Mouse (Mus musculus) heart, adult 18-20 months (tissue): Measurements from ENCODE around the gene Bysl. TPM values are rescaled to one million over a fixed set of nuclear protein-coding genes. Genes with fewer than 3 reads are reported as not detected.
"Not testable (repeated sequence)": the region's sequence is repeated elsewhere in the genome, so short reads cannot be mapped to it uniquely, and the experiment has no call there.

Experiments used
- DNase-seq, 2 experiments: peaks; one replicate each; pipeline ENCODE4 v3.0.0; 2021 to 2022; ENCODE audit warnings: mixed read lengths in 1 of 2
- total RNA-seq, 2 experiments: library from RNA; stranded (reverse); gene quantifications; 2 replicates each; pipeline ENCODE4 v1.2.3; 2021

Gene Bysl
- total RNA-seq, 2 experiments from 2014 or later = 13.5 to 16.5 TPM

DNA sequence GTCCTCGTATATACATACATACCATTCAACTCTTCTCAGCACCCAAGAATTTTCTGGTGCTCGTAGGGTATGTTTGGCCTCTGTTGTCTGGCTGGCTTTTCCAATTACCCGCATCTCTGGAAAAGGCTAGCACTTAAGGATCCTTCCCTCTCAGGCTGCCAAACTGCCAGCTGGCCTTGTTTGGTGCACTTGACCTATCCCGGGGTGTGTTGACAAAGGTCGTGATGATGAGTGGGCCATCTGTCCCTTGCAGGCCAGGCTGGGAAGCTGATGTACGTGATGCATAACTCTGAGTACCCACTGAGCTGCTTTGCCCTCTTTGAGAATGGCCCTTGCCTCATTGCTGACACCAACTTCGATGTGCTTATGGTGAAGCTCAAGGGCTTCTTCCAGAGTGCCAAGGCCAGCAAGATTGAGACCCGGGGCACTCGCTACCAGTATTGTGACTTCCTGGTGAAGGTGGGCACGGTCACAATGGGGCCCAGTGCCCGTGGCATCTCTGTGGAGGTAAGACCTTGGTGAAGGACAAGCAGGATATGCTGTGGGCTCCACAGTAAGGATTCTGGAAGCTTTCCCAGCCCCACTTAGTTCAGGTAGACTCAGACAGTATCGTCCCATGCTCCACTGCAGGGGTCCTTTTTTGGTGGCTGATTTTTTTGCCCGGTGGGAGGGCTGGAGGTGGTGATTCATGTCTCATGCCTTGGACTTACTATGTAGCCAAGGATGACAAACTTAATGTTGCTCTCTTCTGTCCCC is 7.4 kb upstream of the Bysl start:
- no peak for DNase-seq

DNA sequence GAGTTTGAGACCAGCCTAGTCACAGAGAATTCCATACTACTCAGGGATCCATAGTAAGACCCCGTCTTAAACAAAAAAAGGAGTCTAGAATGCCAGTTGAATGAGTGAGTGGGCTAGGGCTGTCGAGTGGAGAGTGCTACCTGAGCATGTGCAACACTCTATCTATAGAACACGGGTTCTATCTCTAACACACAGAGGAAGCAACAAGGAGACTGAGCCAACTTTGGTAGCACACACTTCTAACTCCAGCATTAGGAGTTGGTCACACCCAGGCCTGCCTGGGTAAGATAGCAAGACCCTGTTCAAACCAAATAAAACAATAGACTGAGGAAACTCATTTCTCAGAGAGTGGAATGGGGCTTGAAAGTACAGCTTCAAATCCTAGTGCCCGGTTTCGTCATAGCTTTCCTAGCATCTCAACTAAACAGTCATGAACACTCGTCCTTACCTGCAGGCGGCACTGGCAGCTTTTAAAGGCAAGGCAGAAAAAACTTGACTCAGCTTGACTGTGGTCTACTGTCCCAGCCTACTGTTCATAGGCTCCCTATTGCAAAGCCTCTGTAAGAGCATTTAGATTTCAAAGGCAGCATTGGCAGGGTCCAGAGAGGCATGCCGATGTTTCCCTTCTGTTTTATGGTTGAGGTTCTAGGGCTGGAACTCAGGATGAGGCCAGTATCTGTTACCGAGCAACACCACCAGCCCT is 6.5 kb upstream of the Bysl start:
- DNase-seq = no peak

DNA sequence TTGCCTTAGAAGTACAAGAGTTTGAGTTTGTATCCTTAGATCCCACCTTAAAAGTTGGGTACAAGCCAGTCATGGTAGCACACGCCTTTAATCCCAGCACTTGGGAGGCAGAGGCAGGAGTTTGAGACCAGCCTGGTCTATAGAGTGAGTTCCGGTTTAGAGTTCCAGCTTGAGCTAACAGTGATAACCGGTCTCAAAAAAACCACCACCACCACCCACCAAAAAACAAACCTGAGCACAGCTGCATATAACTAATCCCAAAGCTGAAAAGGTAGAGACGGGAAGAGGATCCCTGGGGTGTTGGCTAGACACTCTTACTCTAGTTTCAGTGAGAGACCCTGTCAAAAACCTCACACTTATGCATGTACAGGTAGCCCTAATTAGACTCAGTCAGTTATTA is 5.4 kb upstream of the Bysl start:
- no peak for DNase-seq

DNA sequence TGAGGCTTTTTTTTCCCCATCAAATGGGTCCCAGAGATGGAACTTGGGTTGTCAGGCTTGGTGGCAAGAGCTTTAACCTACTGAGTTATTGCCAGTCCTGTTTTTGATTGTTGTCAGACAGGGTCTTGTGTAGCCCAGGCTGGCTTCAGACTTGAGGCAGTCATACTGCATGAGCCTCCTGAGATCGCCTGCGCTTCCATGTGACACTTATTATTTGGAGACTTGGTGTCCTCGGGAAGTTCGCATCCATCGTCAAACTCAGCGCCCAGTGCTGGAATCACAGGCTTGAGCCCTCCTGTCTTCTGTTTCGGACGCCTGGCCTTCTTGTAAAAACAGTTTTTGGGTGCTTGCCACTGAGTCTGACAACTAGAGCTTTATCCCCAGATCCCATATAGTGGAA is 4.8 kb upstream of the Bysl start:
- DNase-seq = no peak

DNA sequence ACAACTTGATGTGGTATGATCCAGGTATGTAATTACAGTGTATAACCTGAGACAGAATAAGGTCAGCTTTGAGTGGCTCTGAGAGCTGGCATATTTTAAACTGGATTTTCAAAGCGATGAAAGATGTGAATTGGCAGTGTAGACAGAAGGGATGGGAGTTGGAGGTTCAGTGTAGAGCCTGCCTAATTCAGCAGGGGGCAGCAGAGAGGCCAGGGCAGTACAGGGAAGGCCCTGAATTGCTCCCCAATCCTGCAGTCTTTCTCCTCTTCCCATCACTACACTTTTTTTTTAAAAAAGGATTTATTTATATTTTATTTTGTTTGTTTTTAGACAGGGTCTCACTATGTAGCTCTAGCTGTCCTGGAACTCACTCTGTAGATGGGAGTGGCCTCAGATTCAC is 2.7 kb upstream of the Bysl start:
- DNase-seq = peak in 1 of 2 experiments; percentile 67

DNA sequence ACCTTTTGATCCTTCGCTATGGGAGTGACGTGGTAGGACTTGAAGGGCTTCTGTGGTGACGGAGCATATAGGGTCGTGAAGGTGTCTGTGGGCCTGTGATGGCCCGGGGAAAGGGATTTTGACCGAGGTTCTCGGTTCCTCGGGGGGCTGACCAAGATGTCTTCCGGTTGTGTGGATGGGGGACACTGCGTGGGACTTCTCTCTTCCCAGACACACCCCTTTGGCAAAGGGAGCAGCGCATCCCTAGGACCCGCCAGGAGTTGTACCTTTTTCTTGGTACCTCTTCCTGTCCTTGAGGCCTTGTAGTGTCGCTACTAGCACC is 330 bp upstream of the Bysl start:
- DNase-seq = no peak

DNA sequence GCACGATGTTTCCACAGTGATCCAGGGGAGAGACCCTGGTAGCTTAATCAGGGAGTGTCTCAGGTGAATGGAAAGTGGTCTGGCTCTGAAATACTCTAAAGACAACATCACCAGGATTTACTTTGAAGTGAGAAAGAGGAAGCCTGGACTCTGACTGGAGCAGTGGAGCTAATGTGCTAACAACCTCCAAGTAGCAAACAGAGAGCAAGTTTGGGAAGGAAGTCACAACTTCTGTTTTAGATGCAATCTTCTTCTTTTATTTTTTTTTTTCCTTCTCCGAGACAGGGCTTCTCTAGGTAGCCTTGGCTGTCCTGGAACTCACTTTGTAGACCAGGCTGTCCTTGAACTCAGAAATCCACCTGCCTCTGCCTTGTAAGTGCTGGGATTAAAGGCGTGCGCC is 2.1 kb downstream of the Bysl start:
- no peak for DNase-seq

DNA sequence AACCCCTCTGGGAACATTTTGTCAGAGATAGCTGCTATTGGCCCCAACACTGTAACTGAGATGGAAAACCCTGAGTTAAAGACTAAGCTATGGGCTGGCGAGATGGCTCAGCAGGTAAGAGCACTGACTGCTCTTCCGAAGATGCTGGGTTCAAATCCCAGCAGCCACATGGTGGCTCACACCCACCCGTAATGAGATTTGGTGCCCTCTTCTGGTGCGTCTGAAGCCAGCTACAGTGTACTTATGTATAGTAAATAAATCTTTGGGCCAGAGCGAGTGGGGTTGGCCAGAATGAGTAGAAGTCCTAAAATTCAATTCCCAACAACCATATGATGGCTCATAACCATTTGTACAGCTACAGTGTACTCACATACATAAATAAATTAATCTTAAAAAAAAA is 5.1 kb downstream of the Bysl start:
- no peak for DNase-seq

DNA sequence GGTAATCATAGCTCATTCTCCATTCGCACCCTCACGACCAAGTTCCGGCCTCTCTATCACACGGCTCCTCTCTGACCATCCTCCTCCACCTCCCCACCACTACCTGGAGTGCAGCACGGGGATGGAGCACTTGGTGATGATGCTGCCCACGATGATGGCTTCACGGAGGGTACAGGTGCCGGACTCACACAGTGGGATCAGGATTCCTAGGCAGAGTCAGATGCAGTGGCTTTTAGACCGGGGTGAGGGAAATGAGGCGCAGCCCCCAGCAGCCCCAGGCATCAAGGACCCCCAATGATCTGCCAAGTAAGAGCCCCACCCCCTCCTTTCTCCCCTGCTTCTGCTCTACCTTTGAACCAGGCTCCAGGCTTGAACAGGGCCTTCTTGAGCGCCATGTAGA is 9.0 kb downstream of the Bysl start:
- no peak for DNase-seq

DNA sequence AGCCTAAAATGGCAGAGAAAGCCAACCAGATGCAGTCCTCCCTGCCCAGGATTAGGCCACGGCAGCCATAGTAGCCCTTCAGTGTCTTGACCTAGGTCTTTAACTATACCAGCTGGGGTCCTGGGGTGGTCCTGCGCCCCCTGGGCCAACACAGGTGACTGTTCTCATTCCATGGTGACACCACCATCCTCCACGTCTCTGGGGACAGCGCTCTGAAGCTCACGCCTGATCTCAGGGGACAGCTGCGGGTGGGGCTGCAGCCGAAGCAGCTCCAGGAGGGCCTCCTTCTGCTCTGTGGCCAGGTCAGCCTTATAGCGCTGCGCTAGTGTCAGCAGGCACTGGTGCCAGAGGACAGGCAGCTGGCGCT is 9.9 kb downstream of the Bysl start:
- no peak for DNase-seq

DNA sequence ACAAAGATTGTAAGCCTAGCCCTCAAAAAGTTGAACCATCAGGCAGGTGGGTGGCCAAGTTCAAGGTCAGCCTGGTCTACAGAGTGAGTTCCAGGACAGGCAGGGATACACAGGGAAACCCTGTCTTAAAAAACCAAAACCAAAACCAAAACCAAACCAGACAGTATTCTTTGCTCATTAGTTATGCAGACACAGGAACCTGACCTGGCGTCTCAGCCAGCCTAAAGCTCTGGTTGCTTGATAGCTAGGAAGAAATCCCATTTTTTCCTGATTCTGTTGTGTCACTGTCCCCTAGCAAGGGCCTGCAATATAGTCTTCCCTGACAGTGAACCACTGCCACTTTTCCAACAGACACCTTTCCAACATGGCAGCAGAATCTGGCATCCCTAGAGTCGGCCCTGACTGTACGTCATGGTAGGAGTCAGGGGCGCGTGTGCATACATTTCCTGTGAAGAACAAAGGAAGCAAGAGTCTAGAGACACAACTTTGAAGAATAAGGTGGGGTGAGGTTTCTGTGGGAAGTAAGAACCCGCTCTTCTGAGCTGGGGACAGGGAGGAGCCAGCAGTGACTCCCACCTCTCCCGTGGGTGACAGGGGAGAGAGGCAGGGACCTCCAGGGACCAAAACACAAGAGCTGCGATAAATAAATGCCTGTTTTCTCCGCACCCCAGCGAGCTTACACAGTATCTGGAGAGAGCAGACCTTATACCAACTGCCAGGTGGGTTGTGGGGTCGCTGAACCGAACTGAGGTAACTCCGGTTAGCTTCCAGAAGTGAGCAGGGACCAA is 10.5 kb downstream of the Bysl start:
- no peak for DNase-seq

DNA sequence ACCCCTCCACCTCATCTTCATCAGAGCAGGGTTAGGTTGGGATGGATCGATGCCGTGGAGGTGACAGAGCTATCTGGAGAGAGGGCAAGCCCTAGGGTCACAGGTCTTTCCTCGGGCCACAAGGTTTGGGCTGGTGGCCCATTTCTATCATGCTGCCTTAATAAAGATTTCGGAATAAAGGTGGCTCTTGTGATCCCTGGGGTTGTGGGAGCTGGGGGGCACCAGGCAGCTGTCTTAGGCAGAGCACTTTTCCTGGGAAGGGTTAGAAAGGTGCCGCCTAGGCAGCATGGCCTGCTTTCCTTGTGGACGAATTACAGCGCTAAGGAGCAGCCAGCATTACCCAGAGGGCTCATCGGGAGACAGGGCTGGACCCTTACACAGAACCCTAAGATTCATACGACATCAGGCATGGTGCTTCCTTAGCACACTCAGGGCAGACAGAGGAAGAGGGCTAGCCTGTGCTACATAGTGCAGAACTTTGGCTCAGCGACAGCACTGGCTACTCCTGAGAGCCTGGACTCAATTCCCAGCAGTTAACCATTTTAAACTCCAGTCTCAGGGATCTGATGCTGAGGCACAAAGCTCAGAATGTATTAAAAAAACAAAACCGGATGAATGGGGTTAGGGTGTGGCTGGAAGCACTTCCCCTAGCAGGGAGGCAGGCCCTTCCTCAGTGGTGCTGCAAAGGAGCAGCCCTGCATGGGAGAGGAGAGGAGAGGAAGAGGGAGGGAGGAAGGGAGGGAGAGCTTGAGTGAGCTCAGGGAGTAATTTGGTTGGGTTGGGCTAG is 11.6 kb downstream of the Bysl start:
- DNase-seq = peak; percentile 37 to 76

DNA sequence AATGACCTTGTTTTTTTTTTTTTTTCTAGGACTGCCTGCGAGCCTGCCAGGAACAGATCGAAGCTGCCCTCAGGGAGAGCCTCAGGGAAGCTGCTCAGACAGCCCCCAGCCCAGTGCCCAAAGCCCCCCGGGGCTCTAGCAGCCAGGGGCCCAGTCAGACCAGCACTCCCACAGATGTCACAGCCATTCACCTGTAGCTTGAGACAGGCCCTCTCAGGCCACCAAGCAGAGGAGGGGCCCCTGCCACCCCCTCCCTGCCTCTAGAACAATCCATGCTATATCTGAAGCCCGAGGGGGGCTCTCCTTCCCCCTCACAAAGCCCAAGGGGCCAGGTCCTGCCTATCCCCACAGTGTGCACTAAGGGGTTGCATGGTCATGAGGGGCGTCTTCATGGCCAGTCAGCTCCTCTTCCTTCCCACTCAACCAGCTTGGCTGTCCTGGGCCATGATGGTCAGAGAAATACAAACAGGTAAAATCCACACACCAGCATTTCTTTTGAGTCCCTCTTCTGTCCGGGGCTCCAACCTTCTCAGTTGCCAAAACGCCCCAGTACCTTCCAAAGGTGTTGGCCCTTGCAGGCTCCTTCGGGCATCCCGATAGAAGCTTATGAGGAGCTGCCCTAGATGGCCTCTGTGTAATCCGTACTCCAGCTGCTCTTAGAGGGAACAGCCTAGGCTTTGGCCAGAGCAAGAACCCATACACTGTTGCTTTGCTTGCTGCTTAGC is 12.6 kb downstream of the Bysl start:
- DNase-seq = not testable (repeated sequence)

DNA sequence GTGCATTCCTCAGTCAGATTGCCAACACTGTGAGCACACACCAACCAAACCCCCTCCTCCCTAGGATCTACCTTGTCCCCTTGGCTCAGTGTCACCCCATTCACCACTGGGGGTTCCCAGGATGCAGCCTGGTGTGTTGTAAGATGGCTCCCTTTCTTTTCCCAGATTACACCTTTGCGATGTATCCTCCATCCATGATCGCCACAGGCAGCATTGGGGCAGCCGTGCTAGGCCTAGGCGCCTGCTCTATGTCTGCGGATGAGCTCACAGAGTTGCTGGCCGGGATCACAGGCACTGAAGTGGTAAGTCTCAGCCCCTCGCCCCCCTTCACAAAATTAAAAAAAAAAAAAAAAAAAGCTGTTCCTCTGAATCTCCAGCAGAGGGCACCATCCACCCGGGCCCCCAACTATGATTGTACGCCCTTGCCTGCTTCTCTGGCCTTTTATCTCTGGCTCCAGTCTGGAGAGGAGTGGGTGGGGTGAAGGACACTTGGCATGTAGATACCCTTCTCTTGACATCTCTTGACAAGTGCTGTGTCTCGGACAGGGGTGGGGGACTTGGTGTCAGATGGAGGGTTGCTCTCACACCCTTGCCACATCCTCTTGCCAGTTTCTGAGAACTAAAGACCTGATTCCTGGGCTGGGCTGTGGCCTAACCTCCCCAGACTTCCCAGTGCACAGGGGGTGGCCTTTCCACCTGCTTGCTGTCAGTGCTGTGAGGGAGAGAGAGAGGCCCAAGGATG is 13.3 kb downstream of the Bysl start:
- DNase-seq = peak; percentile 47 to 59

DNA sequence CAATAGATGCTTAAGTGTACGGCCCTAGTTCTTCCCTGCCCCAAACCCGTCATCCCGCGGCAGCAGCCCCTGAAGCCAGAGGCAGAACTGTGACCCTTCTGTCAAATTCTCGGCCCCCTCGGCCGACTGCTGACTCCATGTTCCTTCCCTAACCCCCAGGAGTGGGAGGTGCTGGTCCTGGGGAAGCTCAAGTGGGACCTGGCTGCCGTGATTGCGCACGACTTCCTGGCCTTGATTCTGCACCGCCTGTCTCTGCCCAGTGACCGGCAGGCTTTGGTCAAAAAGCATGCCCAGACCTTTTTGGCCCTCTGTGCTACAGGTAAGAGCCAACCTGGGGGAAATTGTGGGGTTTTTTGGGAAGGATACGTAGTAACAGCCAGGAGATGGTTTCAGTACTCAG is 14.0 kb downstream of the Bysl start:
- DNase-seq = no peak

DNA sequence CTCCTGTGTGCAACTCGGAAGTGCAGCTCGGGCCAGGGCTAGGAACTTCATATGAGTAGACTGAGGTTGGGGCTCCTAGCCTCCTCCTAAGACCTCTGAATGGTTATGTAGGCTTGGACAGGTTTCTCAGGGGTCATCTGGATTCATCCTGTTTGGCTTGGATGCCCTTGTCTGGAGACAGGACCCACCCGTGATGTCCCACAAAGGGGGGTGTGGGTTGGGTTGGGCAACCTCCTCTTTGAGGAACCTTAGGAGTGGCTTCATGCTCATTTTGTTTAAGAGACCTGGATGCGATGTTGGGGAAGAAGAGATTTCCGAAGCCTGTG is 14.5 kb downstream of the Bysl start:
- DNase-seq = peak in 1 of 2 experiments; percentile 34

DNA sequence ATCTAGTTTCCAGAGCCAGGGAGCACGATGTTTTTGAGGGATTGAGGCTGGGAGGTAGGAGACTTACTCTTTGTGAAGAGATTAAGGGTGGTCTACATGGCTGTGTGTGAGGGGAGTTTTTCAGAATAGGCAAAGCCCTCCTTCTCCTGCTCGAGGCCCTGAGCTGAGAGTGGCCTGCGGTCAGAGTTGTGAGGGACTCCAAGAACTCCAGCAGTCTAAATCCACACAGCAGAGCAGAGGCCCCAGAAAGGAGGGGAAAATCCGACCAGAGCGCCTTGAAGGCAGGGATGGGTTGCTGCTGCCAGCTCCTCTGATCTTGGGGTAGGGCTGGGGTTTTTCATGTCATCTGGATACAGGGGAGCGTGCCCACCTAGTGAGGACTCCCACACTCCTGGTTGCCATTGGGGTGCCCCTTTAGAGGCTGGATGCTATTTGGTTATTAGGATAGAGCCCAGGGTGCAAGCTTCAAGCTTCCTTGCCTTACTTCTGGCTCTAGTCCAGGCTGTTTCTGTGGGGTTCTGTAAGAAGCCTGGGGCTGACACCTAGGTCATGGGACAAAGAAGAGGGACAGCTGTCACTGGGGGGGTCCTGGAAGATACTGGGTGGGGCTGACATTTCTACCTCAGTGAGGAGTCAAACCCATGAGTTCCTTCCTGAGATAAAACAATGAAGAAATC is 15.0 kb downstream of the Bysl start:
- DNase-seq = peak in 1 of 2 experiments; percentile 42

DNA sequence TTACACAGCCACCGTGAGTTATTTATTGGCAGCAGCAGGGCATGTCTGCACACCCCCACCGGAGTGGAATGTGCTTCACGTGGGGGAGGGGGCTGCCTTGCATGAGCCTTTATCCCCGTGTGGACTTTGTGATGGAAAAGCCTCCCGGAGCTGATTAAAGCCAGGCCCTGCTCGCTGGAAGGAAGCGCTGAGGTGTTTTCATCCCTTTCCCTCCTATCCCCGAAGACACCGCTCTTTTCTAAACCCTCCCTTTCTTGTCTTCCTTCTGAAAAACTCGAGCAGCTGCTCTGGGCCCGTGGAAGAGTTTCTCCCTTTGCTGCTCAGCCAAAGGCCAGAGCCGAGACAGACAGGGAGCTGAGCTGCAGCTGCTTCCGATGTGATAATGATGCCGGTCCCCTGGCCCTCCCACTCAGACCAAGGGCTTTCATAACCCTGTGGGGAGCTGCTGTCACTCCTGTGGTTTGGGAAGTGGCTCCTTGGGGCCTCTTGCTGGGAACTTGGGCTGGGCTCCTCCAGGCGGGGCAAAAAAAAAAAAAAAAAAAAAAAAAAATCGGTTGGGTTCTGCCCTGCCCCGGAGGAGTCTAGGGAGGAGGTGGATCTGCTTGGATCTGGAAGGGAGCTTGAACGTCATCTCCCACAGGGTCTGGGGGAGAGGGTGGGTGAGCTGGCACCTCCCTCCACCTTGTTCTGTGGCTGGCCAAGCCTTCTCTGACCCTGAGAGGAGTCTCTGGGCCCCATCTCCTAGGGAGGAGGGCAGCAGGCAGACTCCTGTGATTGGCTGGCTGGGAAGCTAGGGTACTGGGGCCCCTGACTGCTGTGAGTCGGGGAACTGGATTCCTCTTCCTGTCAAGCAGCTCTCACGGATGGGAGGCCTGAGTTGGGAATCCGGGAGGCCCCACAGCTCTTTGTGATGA is 15.8 kb downstream of the Bysl start:
- peak; percentile 66 to 87 for DNase-seq

DNA sequence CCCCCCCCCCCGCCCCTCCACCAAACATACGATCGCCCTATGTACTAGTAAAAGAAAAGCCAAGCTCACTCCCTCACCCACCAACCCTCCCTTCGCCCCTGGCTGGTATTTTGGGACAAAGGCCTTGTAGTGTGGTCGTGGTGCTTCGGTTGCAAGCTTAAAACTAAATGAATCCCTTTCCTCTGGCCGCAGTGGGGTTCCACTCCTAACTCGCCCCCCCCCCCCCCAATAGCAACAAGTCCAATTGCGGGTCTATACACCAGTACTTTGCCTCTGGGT is 16.4 kb downstream of the Bysl start:
- DNase-seq = no peak
